Mouse (Mus musculus): ENCODE measurements around the gene Lalba. TPM values are rescaled to one million over a fixed set of nuclear protein-coding genes. Genes with fewer than 3 reads are reported as not detected.

The Lalba gene
- polyA plus RNA-seq, 1 experiment from 2014 or later, result not detected

DNA sequence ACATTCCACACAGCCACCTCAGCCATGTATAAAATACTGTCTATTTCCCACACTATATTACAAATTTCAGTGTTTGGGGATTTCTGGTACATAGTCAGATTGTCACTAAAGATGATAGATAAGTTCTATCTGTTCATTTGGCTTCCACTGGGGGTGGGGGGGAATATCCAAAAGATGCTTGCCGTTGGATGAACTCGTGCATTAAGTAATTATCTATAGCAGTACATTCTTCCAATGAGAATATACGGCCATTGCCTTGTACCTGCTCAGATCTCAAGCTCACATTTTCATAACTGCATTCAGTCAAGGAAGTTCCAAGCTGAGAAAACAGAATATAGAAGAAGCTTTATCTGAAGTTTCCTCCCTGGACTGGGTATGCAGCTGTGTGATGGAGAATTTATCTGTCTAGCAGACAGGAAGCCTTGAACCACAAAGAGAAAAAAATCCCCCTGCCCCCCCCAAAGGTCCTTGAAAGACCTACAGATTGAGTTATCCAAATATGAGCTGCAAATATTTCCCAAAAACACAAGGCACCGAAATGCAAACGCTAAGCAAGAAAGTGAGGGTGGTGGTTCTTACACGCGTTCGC lies 4.0 kb upstream of the Lalba start:
- ATAC-seq (ENCODE audit: low read depth) (no peak), DNase-seq (no peak)
- 65% methylated on average over 8 of the region's 8 CpGs for WGBS (ENCODE audit: insufficient replicate concordance)
- no peaks in the 10 kb centered on the region for H3K27me3 ChIP-seq
- no peak overlapping the region for H3K27ac ChIP-seq
- H3K4me3 ChIP-seq (replicated peaks), result no peak overlapping the region
- no peaks in the 10 kb centered on the region for H3K9me3 ChIP-seq (replicated peaks)
- no peak overlapping the region for H3K9ac ChIP-seq
- H3K4me1 ChIP-seq (replicated peaks), result no peaks in the 10 kb centered on the region
- no peaks in the 10 kb centered on the region for H3K36me3 ChIP-seq
- H3K4me2 ChIP-seq, result no peak overlapping the region

DNA sequence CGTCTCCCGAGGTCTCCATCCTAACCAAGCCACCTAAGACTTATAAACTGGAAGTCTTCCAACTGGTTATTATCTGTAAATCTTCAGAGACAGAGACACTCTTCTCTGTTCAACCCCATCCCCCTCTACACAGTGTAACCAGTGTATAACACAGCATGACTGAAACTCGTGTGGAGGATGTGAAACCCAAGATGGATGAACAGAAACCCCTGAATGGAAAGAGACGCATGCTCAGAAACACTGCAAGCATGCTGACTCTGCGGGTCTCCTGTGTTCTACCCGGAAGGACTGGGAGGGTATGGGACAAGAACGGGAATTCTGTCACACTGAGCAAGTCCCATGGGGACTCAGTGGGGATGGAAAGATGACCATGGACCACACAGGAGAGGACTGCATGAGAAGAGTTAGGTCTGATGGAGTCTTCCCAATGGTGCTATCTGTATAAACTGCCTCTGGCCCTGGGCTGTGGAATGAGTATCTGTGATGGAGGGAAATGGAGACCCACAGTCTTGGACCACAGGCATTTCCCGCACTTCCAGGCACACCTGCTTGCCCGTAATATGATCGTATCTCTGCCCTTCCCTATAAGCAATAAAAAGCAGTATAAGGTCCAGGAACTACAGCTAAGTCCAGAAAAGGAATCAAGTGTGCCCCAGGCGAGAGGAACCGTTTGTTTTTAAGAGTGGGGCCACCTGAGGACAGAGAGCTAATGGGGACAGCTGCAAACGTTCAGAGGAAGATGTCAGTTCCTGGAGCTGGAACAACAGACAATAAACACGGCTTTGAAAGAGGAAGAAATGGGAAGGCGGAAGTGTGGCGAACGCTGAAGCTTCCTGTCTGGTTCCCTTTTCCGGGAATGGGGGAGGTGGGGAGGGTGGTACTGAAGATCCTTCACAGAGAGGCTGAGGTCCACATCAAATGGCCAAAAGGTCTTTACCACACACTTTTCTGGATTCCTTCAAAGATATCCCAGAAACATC lies 1.7 kb upstream of the Lalba start:
- Histone ChIP-seq H3K27me3 (no peaks in the 10 kb centered on the region), H3K36me3 (no peaks in the 10 kb centered on the region), H3K4me2 (no peak overlapping the region), H3K9ac (no peak overlapping the region), H3K4me1 (replicated peaks) (no peaks in the 10 kb centered on the region), H3K9me3 (replicated peaks) (no peaks in the 10 kb centered on the region), H3K4me3 (replicated peaks) (no peak overlapping the region), H3K27ac (no peak overlapping the region; the same call in 1 of the 2 replicates)
- WGBS (ENCODE audit: insufficient replicate concordance), result 36% methylated on average over 18 of the region's 18 CpGs
- ATAC-seq (ENCODE audit: low read depth), result no peak
- DNase-seq, result no peak

- DNase-seq (no peak), ATAC-seq (ENCODE audit: low read depth) (no peak)
- Histone ChIP-seq H3K9me3 (replicated peaks) (no peaks in the 10 kb centered on the region), H3K36me3 (no peaks in the 10 kb centered on the region), H3K27me3 (no peaks in the 10 kb centered on the region), H3K4me2 (no peak overlapping the region), H3K27ac (no peak overlapping the region), H3K4me3 (replicated peaks) (no peak overlapping the region), H3K9ac (no peak overlapping the region), H3K4me1 (replicated peaks) (no peaks in the 10 kb centered on the region)
- 60% methylated on average over 7 of the region's 7 CpGs for WGBS (ENCODE audit: insufficient replicate concordance)
Observed at GRCm38 (mm10) chr15:98479568-98480102, 2.9 kb downstream of the Lalba start.

DNA sequence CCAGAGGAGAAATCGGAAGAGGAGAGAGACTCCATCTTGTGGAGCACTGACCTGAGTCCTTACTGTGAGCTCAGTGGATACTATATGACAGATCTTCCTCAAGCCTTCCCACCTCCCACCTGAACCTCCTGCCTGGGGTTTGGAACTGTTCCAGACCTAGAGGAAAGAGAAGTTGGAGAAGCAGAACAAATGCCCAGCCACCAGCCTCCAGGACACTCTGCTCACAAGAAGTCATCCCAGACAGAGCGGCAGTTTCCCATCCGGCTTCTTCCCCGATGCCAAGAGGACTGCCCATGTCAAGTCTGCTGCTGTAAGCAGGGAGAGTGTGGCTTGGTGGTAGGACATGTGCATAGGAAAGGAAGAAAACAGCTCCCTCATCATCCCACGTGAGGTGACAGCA lies 6.2 kb downstream of the Lalba start:
- ATAC-seq (ENCODE audit: low read depth) (no peak), DNase-seq (no peak)
- Histone ChIP-seq H3K4me2 (no peak overlapping the region), H3K27ac (no peak overlapping the region), H3K4me1 (replicated peaks) (no peaks in the 10 kb centered on the region), H3K4me3 (replicated peaks) (no peak overlapping the region), H3K9me3 (replicated peaks) (no peaks in the 10 kb centered on the region), H3K36me3 (no peaks in the 10 kb centered on the region), H3K27me3 (no peaks in the 10 kb centered on the region), H3K9ac (no peak overlapping the region)
- WGBS (ENCODE audit: insufficient replicate concordance), result 67% methylated on average over 5 of the region's 5 CpGs

DNA sequence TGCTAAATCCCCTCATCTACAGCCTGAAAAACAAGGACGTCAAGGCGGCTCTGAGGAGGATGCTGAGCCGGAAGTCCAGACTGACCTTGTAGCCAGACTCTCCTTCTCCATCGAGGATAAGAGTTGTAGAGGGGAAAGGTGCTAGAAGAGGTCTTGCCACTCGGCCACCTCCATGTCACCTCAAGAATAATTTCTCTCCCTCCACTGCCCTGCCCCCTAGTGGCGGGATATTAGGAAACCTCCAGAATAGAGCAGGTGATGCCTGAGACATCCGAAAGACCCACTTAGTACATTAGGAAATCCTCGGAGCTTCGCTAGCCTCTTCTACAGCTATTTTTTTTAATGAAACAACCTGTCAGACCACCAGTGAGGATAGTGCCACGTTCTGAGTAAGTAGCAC lies 7.1 kb downstream of the Lalba start:
- Histone ChIP-seq H3K4me3 (replicated peaks) (no peak overlapping the region), H3K36me3 (no peaks in the 10 kb centered on the region), H3K9me3 (replicated peaks) (no peaks in the 10 kb centered on the region), H3K4me1 (replicated peaks) (no peaks in the 10 kb centered on the region), H3K27me3 (no peaks in the 10 kb centered on the region), H3K9ac (no peak overlapping the region), H3K4me2 (no peak overlapping the region), H3K27ac (no peak overlapping the region)
- WGBS (ENCODE audit: insufficient replicate concordance), result 40% methylated on average over 10 of the region's 10 CpGs
- DNase-seq, result peak; percentile 9
- no peak for ATAC-seq (ENCODE audit: low read depth)

GRCm38 (mm10) chr15:98474958-98475357 lies 7.6 kb downstream of the Lalba start:
- Histone ChIP-seq H3K9ac (no peak overlapping the region), H3K27me3 (no peaks in the 10 kb centered on the region), H3K9me3 (replicated peaks) (no peaks in the 10 kb centered on the region), H3K4me2 (no peak overlapping the region), H3K27ac (no peak overlapping the region), H3K36me3 (no peaks in the 10 kb centered on the region), H3K4me3 (replicated peaks) (no peak overlapping the region), H3K4me1 (replicated peaks) (no peaks in the 10 kb centered on the region)
- WGBS (ENCODE audit: insufficient replicate concordance), result 67% methylated on average over 10 of the region's 10 CpGs
- DNase-seq, result no peak
- ATAC-seq (ENCODE audit: low read depth), result no peak

DNA sequence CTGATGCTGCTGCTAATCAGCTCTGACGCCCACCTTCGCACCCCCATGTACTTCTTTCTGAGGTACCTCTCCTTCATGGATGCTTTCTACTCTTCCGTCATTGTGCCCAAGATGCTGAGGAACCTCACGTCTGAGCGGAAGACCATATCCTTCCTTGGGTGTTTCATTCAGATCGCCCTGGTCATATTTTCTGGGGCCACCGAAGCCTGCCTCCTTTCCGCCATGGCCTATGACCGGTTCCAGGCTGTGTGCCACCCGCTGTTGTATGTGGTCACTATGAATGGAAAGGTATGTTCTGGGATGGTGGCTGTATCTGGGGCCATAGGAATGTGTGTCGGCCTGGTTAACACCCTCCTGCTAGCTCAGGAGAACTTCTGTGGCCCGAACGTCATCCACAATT lies 11.0 kb downstream of the Lalba start:
- DNase-seq (no peak), ATAC-seq (ENCODE audit: low read depth) (no peak)
- 73% methylated on average over 13 of the region's 13 CpGs for WGBS (ENCODE audit: insufficient replicate concordance)
- Histone ChIP-seq H3K27me3 (no peaks in the 10 kb centered on the region), H3K4me2 (no peak overlapping the region), H3K4me3 (replicated peaks) (no peak overlapping the region), H3K27ac (no peak overlapping the region), H3K36me3 (no peaks in the 10 kb centered on the region), H3K9me3 (replicated peaks) (no peaks in the 10 kb centered on the region), H3K4me1 (replicated peaks) (no peaks in the 10 kb centered on the region), H3K9ac (no peak overlapping the region)

DNA sequence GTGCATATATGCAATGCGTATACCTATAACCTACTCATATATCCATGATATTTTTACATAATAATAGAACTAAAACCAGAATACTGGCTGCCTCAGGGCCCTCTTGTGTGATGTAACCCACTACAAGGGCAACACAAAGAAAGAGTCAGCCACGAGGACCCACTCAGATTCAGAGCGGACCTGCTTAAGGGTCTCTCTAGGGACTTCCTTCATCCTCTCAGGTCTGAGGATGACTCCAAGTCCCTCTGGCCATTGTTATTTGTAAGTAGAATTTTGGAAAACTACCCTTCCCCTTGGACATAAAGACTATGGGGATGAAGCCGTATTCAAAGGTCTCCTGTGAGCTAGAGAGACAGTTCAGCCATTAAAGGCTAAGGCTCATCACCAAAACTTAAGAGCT lies 12.9 kb downstream of the Lalba start, which contains the start of gene OR5BS1P:
Gene OR5BS1P (plus strand): TSS at position 301 of the 400 bp plus-strand sequence.
- Histone ChIP-seq H3K27me3 (no peaks in the 10 kb centered on the region), H3K4me3 (replicated peaks) (no peak within 1 kb of the TSS), H3K9me3 (replicated peaks) (no peaks in the 10 kb centered on the region), H3K27ac (no peak within 1 kb of the TSS), H3K4me2 (no peak within 1 kb of the TSS), H3K9ac (no peak within 1 kb of the TSS), H3K4me1 (replicated peaks) (no peaks in the 10 kb centered on the region), H3K36me3 (no peaks in the 10 kb centered on the region)
- no peak for ATAC-seq (ENCODE audit: low read depth)
- no peak for DNase-seq
- WGBS (ENCODE audit: insufficient replicate concordance), result 68% methylated on average over 4 of the region's 4 CpGs

DNA sequence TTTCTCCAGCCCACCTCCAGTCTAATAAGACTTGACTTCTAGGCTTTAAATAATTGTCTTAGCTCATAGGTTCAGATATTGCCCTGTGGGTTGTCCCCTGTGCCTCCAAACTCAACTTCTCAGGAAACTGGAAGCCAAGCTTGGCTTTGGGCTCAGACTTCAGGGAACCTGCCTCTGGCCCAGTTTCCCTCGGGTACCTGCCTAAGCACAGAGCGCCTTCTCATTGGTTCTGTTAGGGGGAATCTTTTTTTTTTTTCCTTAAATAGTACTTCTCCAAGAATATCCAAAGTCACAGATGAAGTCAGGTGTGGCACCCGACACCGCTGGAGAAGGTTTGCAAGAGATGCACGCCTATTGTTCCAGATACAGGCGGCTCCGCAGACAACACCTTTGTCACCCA lies 30.2 kb downstream of the Lalba start, which contains the start of gene Olfr281:
Gene Olfr281 (plus strand): TSS at position 301 of the 400 bp plus-strand sequence.
- 71% methylated on average over 7 of the region's 7 CpGs for WGBS (ENCODE audit: insufficient replicate concordance)
- Histone ChIP-seq H3K4me3 (replicated peaks) (no peak within 1 kb of the TSS), H3K27ac (no peak within 1 kb of the TSS), H3K9ac (no peak within 1 kb of the TSS), H3K4me1 (replicated peaks) (no peaks in the 10 kb centered on the region), H3K4me2 (no peak within 1 kb of the TSS), H3K9me3 (replicated peaks) (no peaks in the 10 kb centered on the region), H3K27me3 (no peaks in the 10 kb centered on the region), H3K36me3 (no peaks in the 10 kb centered on the region)
- ATAC-seq (ENCODE audit: low read depth), result no peak
- no peak for DNase-seq

DNA sequence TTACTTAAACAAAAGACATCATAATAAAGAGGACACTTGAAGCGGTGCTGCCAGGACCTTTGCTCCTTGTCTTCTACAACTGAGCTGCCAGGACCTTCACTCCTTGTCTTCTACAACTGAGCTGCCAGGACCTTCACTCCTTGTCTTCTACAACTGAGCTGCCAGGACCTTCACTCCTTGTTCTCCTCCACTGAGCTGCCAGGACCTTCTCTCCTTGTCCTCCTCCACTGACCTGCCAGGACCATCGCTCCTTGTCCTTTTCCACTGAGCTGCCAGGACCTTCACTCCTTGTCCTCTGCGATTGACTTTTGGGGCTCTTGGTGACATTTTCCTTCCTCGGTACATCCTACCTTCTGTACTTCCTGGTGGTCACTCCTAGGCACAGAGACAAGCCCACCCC lies 34.0 kb downstream of the Lalba start:
- H3K4me1 ChIP-seq (replicated peaks), result no peaks in the 10 kb centered on the region
- no peak overlapping the region for H3K27ac ChIP-seq
- no peaks in the 10 kb centered on the region for H3K36me3 ChIP-seq
- H3K27me3 ChIP-seq, result no peaks in the 10 kb centered on the region
- H3K9ac ChIP-seq, result no peak overlapping the region
- DNase-seq, result no peak
- no peak overlapping the region for H3K4me3 ChIP-seq (replicated peaks)
- H3K9me3 ChIP-seq (replicated peaks), result no peaks in the 10 kb centered on the region
- no peak for ATAC-seq (ENCODE audit: low read depth)
- no peak overlapping the region for H3K4me2 ChIP-seq
- WGBS (ENCODE audit: insufficient replicate concordance), result 46% methylated on average over 4 of the region's 4 CpGs

- no peak overlapping the region for H3K4me3 ChIP-seq (replicated peaks)
- no peaks in the 10 kb centered on the region for H3K36me3 ChIP-seq
- H3K4me1 ChIP-seq (replicated peaks), result no peaks in the 10 kb centered on the region
- no peaks in the 10 kb centered on the region for H3K27me3 ChIP-seq
- DNase-seq (no peak), ATAC-seq (ENCODE audit: low read depth) (no peak)
- H3K4me2 ChIP-seq, result no peak overlapping the region
- H3K9me3 ChIP-seq (replicated peaks), result no peaks in the 10 kb centered on the region
- no peak overlapping the region for H3K9ac ChIP-seq
- WGBS (ENCODE audit: insufficient replicate concordance), result 47% methylated on average over 3 of the region's 3 CpGs
- no peak overlapping the region for H3K27ac ChIP-seq
Observed at GRCm38 (mm10) chr15:98444561-98444960, 38.0 kb downstream of the Lalba start.

Data from liver, embryonic 13.5 days (tissue).